Mouse (Mus musculus): ENCODE data around the gene Zfp119b. TPM values are rescaled to one million over a fixed set of nuclear protein-coding genes. Genes with fewer than 3 reads are reported as not detected.
"Not testable (repeated sequence)": the region's sequence is repeated elsewhere in the genome, so short reads cannot be mapped to it uniquely, and the experiment has no call there.

Gene Zfp119b
- polyA plus RNA-seq, 1 experiment, result 7.9 TPM

- peak overlapping the region; percentile 64 for H3K4me3 ChIP-seq (ENCODE audit: insufficient read depth, low read length)
- H3K4me1 ChIP-seq (ENCODE audit: control insufficient read depth, insufficient read depth, low read length), result peaks cover 16% of the 10 kb centered on the region
- H3K27ac ChIP-seq (ENCODE audit: insufficient read depth, low read depth, low read length), result peak overlapping the region; percentile 37
- no peak for TF ChIP-seq CTCF (IDR thresholded peaks at IDR 0.05; ENCODE audit: low read depth, low read length)
- no peak for TF ChIP-seq POLR2A (IDR thresholded peaks at IDR 0.05; ENCODE audit: borderline replicate concordance, low read depth, low read length)
Observed at GRCm38 (mm10) chr17:55945696-55946095, 3.6 kb downstream of the Zfp119b start.

- H3K4me1 ChIP-seq (ENCODE audit: control insufficient read depth, insufficient read depth, low read length), result peaks cover 16% of the 10 kb centered on the region
- H3K4me3 ChIP-seq (ENCODE audit: insufficient read depth, low read length), result peak overlapping the region; percentile 64
- peak overlapping the region; percentile 77 for H3K27ac ChIP-seq (ENCODE audit: insufficient read depth, low read depth, low read length)
Observed at GRCm38 (mm10) chr17:55944866-55945682, 4.2 kb downstream of the Zfp119b start.

GRCm38 (mm10) chr17:55944387-55944865 is 4.9 kb downstream of the Zfp119b start:
- peaks cover 10% of the 10 kb centered on the region for H3K4me1 ChIP-seq (ENCODE audit: control insufficient read depth, insufficient read depth, low read length)
- peak overlapping the region; percentile 64 for H3K4me3 ChIP-seq (ENCODE audit: insufficient read depth, low read length)
- H3K27ac ChIP-seq (ENCODE audit: insufficient read depth, low read depth, low read length), result peak overlapping the region; percentile 54

GRCm38 (mm10) chr17:55933191-55933590 is 16.1 kb downstream of the Zfp119b start:
- Histone ChIP-seq H3K4me1 (ENCODE audit: control insufficient read depth, insufficient read depth, low read length) (no peaks in the 10 kb centered on the region), H3K4me3 (ENCODE audit: insufficient read depth, low read length) (no peak overlapping the region), H3K27ac (ENCODE audit: insufficient read depth, low read depth, low read length) (no peak overlapping the region)
- TF ChIP-seq POLR2A (IDR thresholded peaks at IDR 0.05; ENCODE audit: borderline replicate concordance, low read depth, low read length), result no peak

GRCm38 (mm10) chr17:55932635-55933034 is 16.7 kb downstream of the Zfp119b start:
- TF ChIP-seq POLR2A (IDR thresholded peaks at IDR 0.05; ENCODE audit: borderline replicate concordance, low read depth, low read length), result no peak
- TF ChIP-seq CTCF (IDR thresholded peaks at IDR 0.05; ENCODE audit: low read depth, low read length), result no peak
- H3K4me3 ChIP-seq (ENCODE audit: insufficient read depth, low read length), result peak overlapping the region; percentile 65; the same call in 1 of the 2 replicates
- H3K4me1 ChIP-seq (ENCODE audit: control insufficient read depth, insufficient read depth, low read length), result no peaks in the 10 kb centered on the region
- no peak overlapping the region for H3K27ac ChIP-seq (ENCODE audit: insufficient read depth, low read depth, low read length)

- no peaks in the 10 kb centered on the region for H3K4me1 ChIP-seq (ENCODE audit: control insufficient read depth, insufficient read depth, low read length)
- no peak for TF ChIP-seq CTCF (IDR thresholded peaks at IDR 0.05; ENCODE audit: low read depth, low read length)
- TF ChIP-seq POLR2A (IDR thresholded peaks at IDR 0.05; ENCODE audit: borderline replicate concordance, low read depth, low read length), result no peak
Observed at GRCm38 (mm10) chr17:55931553-55932502, 17.5 kb downstream of the Zfp119b start.

GRCm38 (mm10) chr17:55906669-55907068 is 42.6 kb downstream of the Zfp119b start:
- Histone ChIP-seq H3K4me3 (ENCODE audit: insufficient read depth, low read length) (no peak overlapping the region), H3K4me1 (ENCODE audit: control insufficient read depth, insufficient read depth, low read length) (no peaks in the 10 kb centered on the region), H3K27ac (ENCODE audit: insufficient read depth, low read depth, low read length) (no peak overlapping the region)
- no peak for TF ChIP-seq CTCF (IDR thresholded peaks at IDR 0.05; ENCODE audit: low read depth, low read length)
- no peak for TF ChIP-seq POLR2A (IDR thresholded peaks at IDR 0.05; ENCODE audit: borderline replicate concordance, low read depth, low read length)

More at GRCm38 (mm10) chr17:55931553-55932502, 17.5 kb downstream of the Zfp119b start:
- peak overlapping the region; percentile 65 for H3K4me3 ChIP-seq (ENCODE audit: insufficient read depth, low read length)
- H3K27ac ChIP-seq (ENCODE audit: insufficient read depth, low read depth, low read length), result no peak overlapping the region

- no peak overlapping the region for H3K27ac ChIP-seq (ENCODE audit: insufficient read depth, low read depth, low read length)
- no peak for TF ChIP-seq CTCF (IDR thresholded peaks at IDR 0.05; ENCODE audit: low read depth, low read length)
- TF ChIP-seq POLR2A (IDR thresholded peaks at IDR 0.05; ENCODE audit: borderline replicate concordance, low read depth, low read length), result no peak
- H3K4me1 ChIP-seq (ENCODE audit: control insufficient read depth, insufficient read depth, low read length), result no peaks in the 10 kb centered on the region
- no peak overlapping the region for H3K4me3 ChIP-seq (ENCODE audit: insufficient read depth, low read length)
Observed at GRCm38 (mm10) chr17:55904131-55904530, 45.2 kb downstream of the Zfp119b start.

GRCm38 (mm10) chr17:55903687-55904086 is 45.6 kb downstream of the Zfp119b start:
- no peak for TF ChIP-seq POLR2A (IDR thresholded peaks at IDR 0.05; ENCODE audit: borderline replicate concordance, low read depth, low read length)
- Histone ChIP-seq H3K27ac (ENCODE audit: insufficient read depth, low read depth, low read length) (no peak overlapping the region), H3K4me1 (ENCODE audit: control insufficient read depth, insufficient read depth, low read length) (no peaks in the 10 kb centered on the region), H3K4me3 (ENCODE audit: insufficient read depth, low read length) (no peak overlapping the region)

- H3K4me3 ChIP-seq (ENCODE audit: insufficient read depth, low read length), result no peak overlapping the region
- H3K27ac ChIP-seq (ENCODE audit: insufficient read depth, low read depth, low read length), result no peak overlapping the region
- TF ChIP-seq CTCF (IDR thresholded peaks at IDR 0.05; ENCODE audit: low read depth, low read length) (no peak), POLR2A (IDR thresholded peaks at IDR 0.05; ENCODE audit: borderline replicate concordance, low read depth, low read length) (no peak)
- H3K4me1 ChIP-seq (ENCODE audit: control insufficient read depth, insufficient read depth, low read length), result no peaks in the 10 kb centered on the region
Observed at GRCm38 (mm10) chr17:55903087-55903486, 46.2 kb downstream of the Zfp119b start.

- H3K4me1 ChIP-seq (ENCODE audit: control insufficient read depth, insufficient read depth, low read length), result not testable (repeated sequence)
- H3K27ac ChIP-seq (ENCODE audit: insufficient read depth, low read depth, low read length), result peak overlapping the region; percentile 54
- H3K4me3 ChIP-seq (ENCODE audit: insufficient read depth, low read length), result peak overlapping the region; percentile 79
Observed at GRCm38 (mm10) chr17:55892406-55892955, 56.8 kb downstream of the Zfp119b start.
